ENCODE assay signal across 8 mouse cellular contexts in the genomic region with DNA sequence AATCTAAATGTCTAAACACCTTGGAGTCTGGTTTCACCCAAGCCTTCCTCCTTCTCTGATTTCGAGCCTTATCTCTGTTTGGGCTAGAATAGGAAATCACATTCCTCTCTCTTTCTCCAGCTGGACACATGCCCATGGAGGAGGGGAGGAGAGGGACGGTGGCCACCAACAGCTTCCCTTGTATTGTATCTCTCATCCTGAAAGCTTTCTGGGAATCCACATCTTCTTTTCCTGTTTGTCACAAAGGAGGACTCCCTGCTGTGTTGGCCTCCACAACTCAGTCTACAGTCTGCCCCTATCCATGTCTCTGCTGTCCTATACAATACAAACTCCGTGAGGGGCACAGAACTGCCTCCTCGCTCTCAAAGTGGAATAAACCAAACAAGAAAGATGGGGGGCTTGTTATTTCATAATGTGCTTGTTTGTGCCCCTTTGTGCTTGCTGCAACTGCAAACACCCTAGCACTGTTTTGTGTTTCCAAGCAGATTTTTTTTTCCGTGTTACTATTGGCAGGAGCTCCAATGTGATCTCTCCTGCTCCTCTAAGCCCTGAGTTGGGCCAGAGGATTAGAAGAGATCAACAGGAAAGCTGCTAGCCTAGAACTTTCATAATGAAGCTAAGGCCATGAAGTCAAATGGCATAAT.
A peak's percentile ranks its signal among the peaks of the same experiment; 100 is the strongest.
DNase-seq lines count a peak whose midpoint lies in the region; ATAC-seq and TF ChIP-seq lines count a peak whose summit lies in the region.

No protein-coding gene starts in this region.

- peak overlapping the region; percentile 30 for H3K27ac ChIP-seq in heart, adult 2 months
- H3K27ac ChIP-seq in midbrain, embryonic 11.5 days (ENCODE audit: low read depth, low read length): no peak overlapping the region

- peaks cover 7% of the 10 kb centered on the region for H3K4me1 ChIP-seq in heart, adult 2 months (ENCODE audit: control insufficient read depth, insufficient read depth, low read length)
- H3K4me1 ChIP-seq in midbrain, embryonic 11.5 days (ENCODE audit: control insufficient read depth, insufficient read depth, low read length): peaks cover 3% of the 10 kb centered on the region

- H3K4me2 ChIP-seq in midbrain, embryonic 11.5 days: no peak overlapping the region

- no peak overlapping the region; the same call in 1 of the 2 replicates for H3K4me3 ChIP-seq in heart, adult 2 months
- H3K4me3 ChIP-seq in midbrain, embryonic 11.5 days (ENCODE audit: low read depth, low read length): no peak overlapping the region

- peak; percentile 43 for DNase-seq in left cerebral cortex, postnatal 4 days
- no peak for DNase-seq in left cerebral cortex, adult 11 months (ENCODE audit: low spot score)
- DNase-seq in heart, adult 2 months: peak; percentile 37 to 51
- peak; percentile 6 for DNase-seq in kidney, adult 18-20 months
- DNase-seq in midbrain, embryonic 11.5 days (ENCODE audit: low spot score, missing footprints): no peak
- DNase-seq in right cerebral cortex, postnatal 4 days: no peak
- DNase-seq in cerebellum, adult 11 months: no peak

- H3K36me3 ChIP-seq in heart, adult 2 months (ENCODE audit: control insufficient read depth, insufficient read depth, low read length): peaks cover 2% of the 10 kb centered on the region
- H3K36me3 ChIP-seq in midbrain, embryonic 11.5 days (ENCODE audit: control insufficient read depth, insufficient read depth, low read length): no peaks in the 10 kb centered on the region

- H3K9ac ChIP-seq in heart, adult 2 months (ENCODE audit: low read depth, low read length): no peak overlapping the region
- no peak overlapping the region for H3K9ac ChIP-seq in midbrain, embryonic 11.5 days (ENCODE audit: low read length)

- WGBS in heart, adult 2 months: 17% methylated on average over 5 of the region's 5 CpGs
- 11% methylated on average over 5 of the region's 5 CpGs for WGBS in midbrain, embryonic 11.5 days

- no peaks in the 10 kb centered on the region for H3K79me2 ChIP-seq in heart, adult 2 months (replicated peaks; ENCODE audit: control insufficient read depth, insufficient read depth, low read length)

- H3K9me3 ChIP-seq in midbrain, embryonic 11.5 days (ENCODE audit: control insufficient read depth, low read length): no peaks in the 10 kb centered on the region

- intact Hi-C loops in left cerebral cortex, postnatal 4 days (cut with DNase I): no loop called here
- intact Hi-C loops in heart, adult 2 months (cut with DNase I): no loop called here

- 0 out of 2 replicates have a peak, but pooled peaks have one; percentile 35 for ATAC-seq in midbrain, embryonic 11.5 days (ENCODE audit: low FRiP score)
- ATAC-seq in megakaryocyte progenitor cell, adult 5-6 weeks (replicated peaks; ENCODE audit: poor library complexity): no peak

- no peak for TF ChIP-seq EP300 in heart, adult 2 months (IDR thresholded peaks at IDR 0.05; ENCODE audit: insufficient read depth, low read depth, low read length)

- no peak for TF ChIP-seq POLR2A in heart, adult 2 months (IDR thresholded peaks at IDR 0.05; ENCODE audit: insufficient read depth, low read depth, low read length)

- no peaks in the 10 kb centered on the region for H3K27me3 ChIP-seq in heart, adult 2 months (ENCODE audit: control insufficient read depth, insufficient read depth, low read length)
- H3K27me3 ChIP-seq in midbrain, embryonic 11.5 days (ENCODE audit: control insufficient read depth, insufficient read depth, low read length): no peaks in the 10 kb centered on the region

- no peak for TF ChIP-seq CTCF in heart, adult 2 months (IDR thresholded peaks at IDR 0.05)

Comparison
In these comparisons a context has a peak if more than half of its experiments do, and no peak if none do; other contexts are left out.
1. DNase-seq: peak in left cerebral cortex, postnatal 4 days (single experiment), heart, adult 2 months (2 of 2) and kidney, adult 18-20 months (single experiment); none in left cerebral cortex, adult 11 months (single experiment), midbrain, embryonic 11.5 days (single experiment), right cerebral cortex, postnatal 4 days (single experiment) and cerebellum, adult 11 months (single experiment).